Mouse (Mus musculus): Measurements from ENCODE around the gene Zfp354b. TPM values are rescaled to one million over a fixed set of nuclear protein-coding genes. Genes with fewer than 3 reads are reported as not detected.

Zfp354b gene
- 0.60 and 1.1 TPM in 2 replicates for polyA plus RNA-seq (2016; fragmentation: Nextera tagmentation; extraction: Ambion mirVana)

GRCm38 (mm10) chr11:50931451-50931866 lies at the start of gene Zfp354b:
Gene Zfp354b, minus strand, starts transcription at chr11:50931633.
- Histone ChIP-seq H3K4me3 (peak within 1 kb of the TSS; percentile 93), H3K27ac (ENCODE audit: poor library complexity, severe bottlenecking) (no peak within 1 kb of the TSS), H3K9ac (peak within 1 kb of the TSS; percentile 85), H3K4me1 (replicated peaks) (peaks cover 9% of the 10 kb centered on the region), H3K27me3 (replicated peaks) (peaks cover 15% of the 10 kb centered on the region), H3K9me3 (replicated peaks) (no peaks in the 10 kb centered on the region), H3K4me2 (peak within 1 kb of the TSS; percentile 89), H3K36me3 (no peaks in the 10 kb centered on the region)
- WGBS: 0% methylated on average over 18 of the region's 18 CpGs
- peak; percentile 91 for ATAC-seq (ENCODE audit: insufficient number of reproducible peaks, low FRiP score)

- no peak for ATAC-seq (ENCODE audit: insufficient number of reproducible peaks, low FRiP score)
- H3K9me3 ChIP-seq (replicated peaks): no peaks in the 10 kb centered on the region
- H3K36me3 ChIP-seq: no peaks in the 10 kb centered on the region
- no peak overlapping the region for H3K27ac ChIP-seq (ENCODE audit: poor library complexity, severe bottlenecking)
- peaks cover 47% of the 10 kb centered on the region for H3K27me3 ChIP-seq (replicated peaks)
- no peaks in the 10 kb centered on the region for H3K4me1 ChIP-seq (replicated peaks)
- H3K4me3 ChIP-seq: no peak overlapping the region
- H3K4me2 ChIP-seq: no peak overlapping the region
- no peak overlapping the region for H3K9ac ChIP-seq
- WGBS: 62% methylated on average over 4 of the region's 4 CpGs
Observed at GRCm38 (mm10) chr11:50977216-50977615, 45.8 kb upstream of the Zfp354b start.

GRCm38 (mm10) chr11:50966230-50966629 lies 34.8 kb upstream of the Zfp354b start, which contains the start of gene Olfr1378:
Gene Olfr1378, plus strand, starts transcription at chr11:50966530.
- peaks cover 10% of the 10 kb centered on the region for H3K27me3 ChIP-seq (replicated peaks)
- no peaks in the 10 kb centered on the region for H3K36me3 ChIP-seq
- H3K9me3 ChIP-seq (replicated peaks): no peaks in the 10 kb centered on the region
- H3K9ac ChIP-seq: no peak within 1 kb of the TSS
- WGBS: 79% methylated on average over 11 of the region's 11 CpGs
- H3K4me3 ChIP-seq: no peak within 1 kb of the TSS
- H3K4me1 ChIP-seq (replicated peaks): no peaks in the 10 kb centered on the region
- ATAC-seq (ENCODE audit: insufficient number of reproducible peaks, low FRiP score): no peak
- no peak within 1 kb of the TSS for H3K4me2 ChIP-seq
- no peak within 1 kb of the TSS for H3K27ac ChIP-seq (ENCODE audit: poor library complexity, severe bottlenecking)

- no peak overlapping the region for H3K4me2 ChIP-seq
- H3K9ac ChIP-seq: no peak overlapping the region
- no peaks in the 10 kb centered on the region for H3K36me3 ChIP-seq
- H3K4me1 ChIP-seq (replicated peaks): no peaks in the 10 kb centered on the region
- WGBS: 67% methylated on average over 2 of the region's 2 CpGs
- no peak overlapping the region for H3K4me3 ChIP-seq
- ATAC-seq (ENCODE audit: insufficient number of reproducible peaks, low FRiP score): no peak
- H3K27ac ChIP-seq (ENCODE audit: poor library complexity, severe bottlenecking): no peak overlapping the region
- no peaks in the 10 kb centered on the region for H3K9me3 ChIP-seq (replicated peaks)
- peaks cover 11% of the 10 kb centered on the region; the same call in 1 of the 2 replicates for H3K27me3 ChIP-seq (replicated peaks)
Observed at GRCm38 (mm10) chr11:50964886-50965285, 33.5 kb upstream of the Zfp354b start.

GRCm38 (mm10) chr11:50953665-50954064 lies 22.2 kb upstream of the Zfp354b start, which contains the start of gene Prop1:
Gene Prop1, minus strand, starts transcription at chr11:50953765.
- no peak within 1 kb of the TSS for H3K4me3 ChIP-seq
- WGBS: 72% methylated on average over 6 of the region's 6 CpGs
- no peak within 1 kb of the TSS for H3K27ac ChIP-seq (ENCODE audit: poor library complexity, severe bottlenecking)
- H3K27me3 ChIP-seq (replicated peaks): peaks cover 40% of the 10 kb centered on the region
- H3K4me2 ChIP-seq: no peak within 1 kb of the TSS
- no peaks in the 10 kb centered on the region for H3K36me3 ChIP-seq
- H3K4me1 ChIP-seq (replicated peaks): no peaks in the 10 kb centered on the region
- H3K9me3 ChIP-seq (replicated peaks): no peaks in the 10 kb centered on the region
- ATAC-seq (ENCODE audit: insufficient number of reproducible peaks, low FRiP score): no peak
- no peak within 1 kb of the TSS for H3K9ac ChIP-seq

- Histone ChIP-seq H3K4me2 (no peak overlapping the region), H3K27me3 (replicated peaks) (peaks cover 31% of the 10 kb centered on the region), H3K9me3 (replicated peaks) (no peaks in the 10 kb centered on the region), H3K27ac (ENCODE audit: poor library complexity, severe bottlenecking) (no peak overlapping the region), H3K4me1 (replicated peaks) (no peaks in the 10 kb centered on the region), H3K36me3 (no peaks in the 10 kb centered on the region), H3K9ac (no peak overlapping the region), H3K4me3 (no peak overlapping the region)
- 65% methylated on average over 14 of the region's 14 CpGs for whole genome bisulfite sequencing
- ATAC-seq (ENCODE audit: insufficient number of reproducible peaks, low FRiP score): no peak
Observed at GRCm38 (mm10) chr11:50952290-50952689, 20.9 kb upstream of the Zfp354b start.

GRCm38 (mm10) chr11:50943506-50943905 lies 12.1 kb upstream of the Zfp354b start, which contains the start of gene 4933414I15Rik:
Gene 4933414I15Rik, minus strand, starts transcription at chr11:50943765.
- Histone ChIP-seq H3K36me3 (no peaks in the 10 kb centered on the region), H3K27ac (ENCODE audit: poor library complexity, severe bottlenecking) (no peak within 1 kb of the TSS), H3K9me3 (replicated peaks) (0 out of 2 replicates have a peak, but pooled peaks cover 3% of the 10 kb centered on the region), H3K4me3 (no peak within 1 kb of the TSS), H3K9ac (no peak within 1 kb of the TSS), H3K4me1 (replicated peaks) (no peaks in the 10 kb centered on the region), H3K27me3 (replicated peaks) (peaks cover 25% of the 10 kb centered on the region), H3K4me2 (no peak within 1 kb of the TSS)
- 69% methylated on average over 14 of the region's 14 CpGs for WGBS
- ATAC-seq (ENCODE audit: insufficient number of reproducible peaks, low FRiP score): no peak

GRCm38 (mm10) chr11:50942386-50942785 lies 11.0 kb upstream of the Zfp354b start:
- Histone ChIP-seq H3K27ac (ENCODE audit: poor library complexity, severe bottlenecking) (no peak overlapping the region), H3K36me3 (no peaks in the 10 kb centered on the region), H3K9ac (no peak overlapping the region), H3K4me2 (no peak overlapping the region), H3K9me3 (replicated peaks) (0 out of 2 replicates have a peak, but pooled peaks cover 3% of the 10 kb centered on the region), H3K4me3 (no peak overlapping the region), H3K27me3 (replicated peaks) (peaks cover 29% of the 10 kb centered on the region), H3K4me1 (replicated peaks) (no peaks in the 10 kb centered on the region)
- no peak for ATAC-seq (ENCODE audit: insufficient number of reproducible peaks, low FRiP score)
- WGBS: 56% methylated on average over 12 of the region's 12 CpGs

GRCm38 (mm10) chr11:50939621-50940366 lies 8.4 kb upstream of the Zfp354b start:
- Histone ChIP-seq H3K36me3 (no peaks in the 10 kb centered on the region), H3K4me2 (no peak overlapping the region), H3K4me3 (no peak overlapping the region), H3K9ac (no peak overlapping the region), H3K4me1 (replicated peaks) (no peaks in the 10 kb centered on the region), H3K9me3 (replicated peaks) (no peaks in the 10 kb centered on the region), H3K27ac (ENCODE audit: poor library complexity, severe bottlenecking) (no peak overlapping the region), H3K27me3 (replicated peaks) (peaks cover 29% of the 10 kb centered on the region)
- 31% methylated on average over 14 of the region's 14 CpGs for WGBS
- no peak for ATAC-seq (ENCODE audit: insufficient number of reproducible peaks, low FRiP score)

- no peak overlapping the region for H3K4me3 ChIP-seq
- ATAC-seq (ENCODE audit: insufficient number of reproducible peaks, low FRiP score): no peak
- no peak overlapping the region for H3K27ac ChIP-seq (ENCODE audit: poor library complexity, severe bottlenecking)
- no peak overlapping the region for H3K4me2 ChIP-seq
- H3K27me3 ChIP-seq (replicated peaks): peaks cover 24% of the 10 kb centered on the region
- no peaks in the 10 kb centered on the region for H3K9me3 ChIP-seq (replicated peaks)
- no peak overlapping the region for H3K9ac ChIP-seq
- H3K36me3 ChIP-seq: no peaks in the 10 kb centered on the region
- 73% methylated on average over 8 of the region's 8 CpGs for WGBS
- H3K4me1 ChIP-seq (replicated peaks): no peaks in the 10 kb centered on the region
Observed at GRCm38 (mm10) chr11:50938435-50938834, 7.0 kb upstream of the Zfp354b start.

- Histone ChIP-seq H3K9ac (no peak overlapping the region), H3K4me2 (no peak overlapping the region)
- no peak for ATAC-seq (ENCODE audit: insufficient number of reproducible peaks, low FRiP score)
Observed at GRCm38 (mm10) chr11:50932040-50932439, 607 bp upstream of the Zfp354b start.

More at GRCm38 (mm10) chr11:50932040-50932439, 607 bp upstream of the Zfp354b start:
- no peak overlapping the region for H3K27ac ChIP-seq (ENCODE audit: poor library complexity, severe bottlenecking)
- WGBS: 78% methylated on average over 1 of the region's 1 CpGs
- peaks cover 9% of the 10 kb centered on the region for H3K4me1 ChIP-seq (replicated peaks)
- H3K9me3 ChIP-seq (replicated peaks): no peaks in the 10 kb centered on the region
- no peak overlapping the region for H3K4me3 ChIP-seq
- H3K36me3 ChIP-seq: no peaks in the 10 kb centered on the region
- H3K27me3 ChIP-seq (replicated peaks): peaks cover 15% of the 10 kb centered on the region
